Mouse (Mus musculus): ENCODE results near the gene Klhl1.

Gene Klhl1

DNA sequence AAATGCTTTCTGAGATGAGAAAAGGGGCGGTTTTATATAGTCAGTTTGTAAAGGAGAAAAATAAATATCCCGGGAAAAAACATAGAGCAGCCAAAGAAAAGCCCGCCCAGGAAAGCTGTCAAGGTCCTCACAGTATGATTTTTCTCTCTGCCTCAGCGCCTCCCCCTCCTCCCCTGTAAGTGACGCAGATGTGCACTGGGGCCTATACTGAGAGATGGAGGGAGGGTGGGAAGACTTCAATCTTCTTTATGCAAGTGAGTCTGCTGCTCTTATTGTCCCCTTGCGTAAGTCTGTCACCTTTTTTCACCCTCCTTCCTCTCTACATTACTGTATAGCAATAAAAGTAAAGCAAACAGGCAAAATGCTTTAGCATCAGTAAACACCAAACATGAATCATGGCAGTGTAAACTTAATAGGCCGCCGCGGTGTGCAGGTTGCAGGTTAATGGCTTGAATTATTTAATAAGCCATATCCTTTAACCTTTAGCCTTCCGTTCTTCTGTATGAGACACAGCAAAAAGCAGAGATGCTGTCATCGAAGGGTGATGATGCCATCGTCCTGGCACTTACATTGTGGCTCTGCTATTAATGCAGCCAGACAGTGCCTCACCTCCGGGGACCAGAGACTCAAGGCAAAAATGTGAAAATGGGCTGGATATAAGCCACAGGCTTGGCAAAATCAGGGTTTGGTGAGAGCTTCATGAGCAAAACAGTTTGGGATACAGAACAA is at the start of gene Klhl1:
Klhl1 (minus strand) TSS at position 149 of the 729 bp plus-strand sequence.
- no peak for DNase-seq

DNA sequence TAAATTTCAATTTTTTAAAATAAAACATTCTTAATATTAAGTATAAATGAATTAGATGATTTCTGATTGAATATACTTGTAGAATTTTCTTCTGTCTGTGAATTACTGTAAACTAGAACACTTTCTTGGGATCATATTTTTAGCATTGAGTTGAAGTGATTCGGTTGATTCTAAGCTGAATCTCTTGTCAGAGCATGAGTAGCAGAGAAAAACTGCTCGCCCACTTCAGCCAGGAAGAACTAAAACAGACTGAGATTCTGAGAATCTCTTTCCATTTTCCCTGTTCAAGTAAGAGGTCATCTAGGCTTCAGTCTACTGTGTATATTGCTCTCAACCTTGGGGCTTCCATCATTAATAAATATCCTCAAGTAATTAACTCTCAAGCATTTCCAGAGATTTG is 34.8 kb upstream of the Klhl1 start:
- DNase-seq: no peak

DNA sequence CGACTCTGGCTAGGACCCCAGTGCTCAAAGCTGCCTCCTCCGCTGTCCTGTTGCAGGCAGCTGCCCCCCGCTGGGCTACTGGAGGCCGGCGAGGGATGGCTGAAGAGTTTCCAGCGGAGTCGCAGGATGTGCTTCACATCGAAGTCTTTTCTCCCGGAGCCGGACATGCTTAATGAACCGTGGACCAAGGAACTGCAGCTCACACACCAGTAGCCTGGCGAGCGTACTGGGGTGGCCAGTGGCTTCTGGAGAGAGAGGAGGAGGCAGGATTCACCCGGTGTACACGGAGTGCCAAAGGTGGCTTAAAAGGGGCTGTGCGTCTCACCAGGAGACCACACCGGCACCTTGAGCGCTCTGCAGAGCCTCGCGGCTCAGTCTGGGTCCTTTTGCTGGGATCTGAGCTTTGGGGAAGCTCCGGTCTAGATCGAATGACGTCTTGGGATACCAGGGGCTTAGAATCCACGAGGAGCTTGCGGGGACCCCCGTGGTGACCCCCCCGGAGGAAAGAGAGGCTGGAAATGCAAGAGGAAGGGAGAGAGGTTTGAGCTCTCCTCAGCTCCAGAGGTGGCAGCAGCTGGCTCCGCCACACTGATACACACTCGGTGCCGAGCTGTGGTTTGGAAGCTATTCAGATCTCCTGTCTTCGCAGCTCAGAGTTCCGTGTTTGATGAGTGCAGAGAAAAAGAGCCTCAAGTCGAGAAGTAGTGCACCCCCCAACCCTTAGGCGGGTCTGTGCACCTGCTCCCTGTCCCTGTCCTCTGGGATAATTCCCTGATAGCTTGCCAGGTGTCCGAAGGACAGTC is 550 bp downstream of the Klhl1 start:
- peak in 1 of 2 experiments; percentile 16 for DNase-seq

DNA sequence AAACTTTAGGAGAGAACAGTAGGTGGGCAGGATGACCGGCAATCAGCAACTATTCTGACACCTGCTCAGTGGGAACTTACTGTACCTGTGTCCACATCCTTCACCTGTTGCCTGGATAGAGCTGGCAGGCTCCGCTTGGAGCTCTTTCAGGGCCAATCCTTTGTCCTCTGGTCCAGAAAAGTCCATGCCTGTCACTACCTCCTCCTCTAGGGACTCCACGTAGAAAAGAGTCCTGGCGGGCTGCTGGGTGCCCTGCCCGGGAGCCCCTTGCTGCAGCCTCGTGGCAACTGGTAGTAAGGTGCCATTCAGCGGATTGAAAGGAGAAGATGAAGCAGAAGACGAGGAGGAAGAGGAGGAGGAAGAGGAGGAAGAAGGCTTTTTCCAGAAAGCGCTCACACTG is 1.2 kb downstream of the Klhl1 start:
- DNase-seq: no peak

DNA sequence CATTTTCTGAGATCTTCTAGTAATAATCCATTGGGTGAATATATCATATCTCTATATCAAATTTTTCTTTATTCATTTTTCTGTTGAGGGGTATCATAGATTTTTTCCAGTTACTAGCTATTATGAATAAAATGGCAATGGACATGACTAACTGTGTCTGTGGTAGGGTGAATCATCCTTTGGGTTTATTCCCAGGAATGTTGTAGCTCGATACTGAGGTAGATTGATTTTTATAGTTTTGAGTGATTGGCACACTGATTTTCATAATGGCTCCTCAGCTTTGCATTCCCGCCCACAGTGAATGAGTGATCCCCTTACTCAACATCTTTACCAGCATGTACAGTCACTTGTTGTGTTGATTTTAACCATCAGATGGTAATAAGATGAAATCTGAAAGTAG is 19.0 kb downstream of the Klhl1 start:
- no peak for DNase-seq

DNA sequence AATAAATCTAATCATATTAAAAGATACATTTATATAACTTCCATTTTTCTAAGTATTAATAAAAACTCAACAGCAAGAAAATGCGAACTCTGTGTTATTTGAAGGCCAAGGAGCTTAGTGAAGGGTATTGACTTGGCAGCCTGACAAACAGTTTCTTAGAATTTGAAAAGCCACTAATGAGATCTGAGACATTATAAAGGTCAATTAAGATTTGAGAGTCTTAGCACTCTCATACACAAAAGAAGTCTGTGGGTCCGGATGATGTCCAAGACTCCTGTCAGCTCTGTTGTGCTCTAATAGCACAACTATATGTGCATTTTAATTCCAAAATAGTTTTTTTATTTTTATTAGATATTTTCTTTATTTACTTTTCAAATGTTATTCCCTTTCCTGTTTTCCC is 47.1 kb downstream of the Klhl1 start:
- DNase-seq: no peak

DNA sequence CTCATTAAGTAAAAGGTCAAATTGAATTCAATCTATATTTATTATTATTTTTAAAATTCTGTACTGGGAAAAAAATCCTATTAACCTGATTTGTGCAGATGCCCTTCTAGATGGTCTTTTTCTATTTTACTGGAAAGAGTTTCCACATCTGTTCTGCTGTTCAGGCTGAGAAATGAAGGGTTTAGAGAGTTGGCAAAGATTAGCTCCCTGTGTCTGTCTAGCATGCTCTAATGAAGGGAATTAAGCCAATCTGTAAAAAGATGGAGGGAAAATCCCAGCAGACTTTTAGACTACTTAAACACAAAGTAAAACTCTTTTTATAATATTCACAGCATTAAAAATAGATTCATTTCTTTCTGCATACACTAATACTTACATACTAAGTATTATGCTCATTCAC is 47.6 kb downstream of the Klhl1 start:
- DNase-seq: no peak

DNA sequence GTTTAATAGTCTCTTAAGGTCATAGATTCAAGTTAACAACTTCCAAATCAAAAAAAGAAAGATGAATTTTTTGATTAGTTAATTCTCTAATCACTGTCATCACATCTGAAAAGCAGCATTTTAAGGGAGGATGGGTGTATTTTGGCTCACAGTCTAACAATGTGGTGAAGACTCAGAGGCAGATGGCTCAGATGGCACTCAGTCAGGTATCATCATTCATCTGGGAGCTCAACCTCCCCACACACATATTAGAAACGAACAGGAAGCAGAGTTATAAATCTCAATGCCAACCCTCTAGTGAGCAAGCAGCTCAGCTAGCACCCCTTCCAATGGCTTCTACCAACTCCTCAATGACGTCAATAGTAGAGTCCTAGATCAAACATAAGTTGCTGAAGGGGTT is 57.1 kb downstream of the Klhl1 start:
- no peak for DNase-seq

DNA sequence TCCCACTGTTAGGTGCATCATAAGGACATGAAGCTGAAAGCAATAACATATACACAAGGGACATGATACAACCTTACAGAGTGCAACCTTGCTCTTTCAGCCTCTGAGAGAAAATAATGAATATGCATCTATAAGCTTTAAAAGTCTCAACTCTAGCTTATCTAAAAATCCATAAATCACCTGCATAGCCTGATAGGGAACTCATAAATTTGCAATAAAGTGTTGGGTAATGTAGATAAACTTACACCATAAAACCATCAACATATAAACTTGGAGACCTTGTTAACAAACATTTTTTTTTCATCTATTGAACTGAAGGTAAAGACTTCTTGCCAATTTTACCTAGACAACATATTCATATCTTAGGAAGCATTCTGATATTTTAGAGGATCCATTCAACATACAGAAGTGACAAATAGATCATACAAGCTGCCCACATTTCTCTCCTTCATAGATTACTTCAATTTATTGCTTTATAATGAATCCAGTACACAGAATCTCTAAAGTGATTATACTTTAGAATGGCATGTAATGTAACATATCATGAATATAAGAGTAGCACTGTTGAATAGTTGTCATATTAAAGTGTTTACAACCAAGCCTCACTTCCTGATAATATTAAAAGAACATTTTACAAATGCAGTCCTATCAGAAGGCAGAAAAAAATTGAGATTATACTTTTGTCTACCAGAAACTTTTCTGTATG is 126.7 kb downstream of the Klhl1 start:
- no peak for DNase-seq

DNA sequence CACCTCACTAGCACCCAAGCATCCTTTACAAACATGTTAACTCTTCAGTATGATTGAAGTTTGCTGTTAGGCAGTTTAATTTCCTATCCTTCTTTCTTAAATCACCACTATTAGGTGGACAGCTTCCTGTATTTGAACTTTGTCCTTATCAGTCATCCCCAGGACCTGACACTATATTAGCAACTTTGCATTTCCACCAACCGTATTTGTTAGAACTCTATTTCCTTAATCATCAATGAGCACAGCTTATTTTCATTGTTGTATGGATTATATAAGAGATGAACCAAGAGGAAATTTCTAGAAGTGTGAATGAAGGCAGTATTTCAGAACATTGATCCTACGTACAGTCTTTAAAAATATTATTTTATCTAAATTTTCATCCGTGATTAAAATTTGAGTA is 156.2 kb downstream of the Klhl1 start:
- no peak for DNase-seq

DNA sequence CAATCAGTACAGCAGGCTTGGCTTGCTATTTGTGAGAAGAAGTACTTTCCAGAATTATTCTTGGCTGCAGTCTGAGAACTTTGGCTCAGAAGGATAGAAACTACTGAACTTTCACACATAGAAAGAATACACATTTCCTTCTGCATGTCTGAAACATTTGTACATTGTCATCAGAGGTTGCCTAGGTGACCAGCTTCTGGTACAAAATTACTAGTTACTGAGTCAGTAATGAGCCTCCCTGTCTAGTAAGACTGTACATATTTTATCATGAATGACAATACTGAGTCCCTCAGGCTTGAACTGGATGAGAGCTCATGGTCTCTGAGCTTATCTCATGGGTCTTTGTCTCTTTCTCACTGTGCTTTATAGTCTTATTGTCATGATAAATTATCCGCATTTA is 170.7 kb downstream of the Klhl1 start:
- no peak for DNase-seq

DNA sequence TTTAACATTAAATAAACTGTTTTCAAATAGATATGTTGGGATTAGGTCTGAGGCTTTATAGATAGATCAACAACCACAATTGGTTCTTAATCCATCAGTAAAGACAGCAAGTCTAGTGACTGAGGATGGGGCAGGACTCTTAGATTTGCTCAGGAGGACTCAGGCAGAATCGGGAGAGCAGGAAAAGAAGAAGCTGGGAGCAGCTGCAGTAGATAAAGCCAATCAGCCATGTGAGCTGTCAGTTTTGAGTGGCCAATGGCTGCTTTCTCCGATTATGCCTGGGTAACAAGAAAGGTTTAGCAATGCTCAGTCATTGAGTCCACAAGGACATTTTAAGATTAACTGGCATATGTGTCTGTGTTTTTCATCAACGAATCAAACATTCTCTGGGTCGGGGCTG is 187.8 kb downstream of the Klhl1 start:
- no peak for DNase-seq

DNA sequence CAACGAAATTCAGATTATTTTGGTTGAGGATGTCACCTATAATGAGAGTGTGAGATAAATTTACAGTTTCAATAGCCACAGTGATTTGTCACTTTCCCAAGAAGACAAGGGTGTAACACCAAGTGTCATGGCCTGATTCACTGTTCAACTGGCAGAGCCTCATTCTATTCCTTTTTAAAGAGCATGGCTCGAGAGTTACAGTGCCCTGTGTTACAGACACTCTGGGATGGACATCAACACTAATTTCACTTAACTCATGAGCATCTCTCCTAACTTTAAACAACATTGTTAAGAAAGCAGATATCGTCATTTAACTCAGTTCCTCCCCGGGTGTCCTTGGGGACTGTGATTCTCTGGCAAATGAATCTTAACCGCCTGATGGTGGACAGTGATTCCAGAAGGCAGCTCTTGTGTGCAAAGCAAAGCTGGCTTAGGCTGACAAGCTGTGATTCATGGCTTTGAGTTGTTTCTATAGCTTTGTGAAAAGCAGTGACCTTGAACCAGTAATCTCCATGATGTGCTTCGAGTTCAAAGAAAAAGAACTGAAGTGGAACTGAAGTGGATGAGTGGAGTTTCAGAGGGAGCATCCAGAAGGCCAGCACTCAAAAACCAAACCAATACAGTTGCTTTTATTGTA is 301.0 kb downstream of the Klhl1 start:
- DNase-seq: no peak

DNA sequence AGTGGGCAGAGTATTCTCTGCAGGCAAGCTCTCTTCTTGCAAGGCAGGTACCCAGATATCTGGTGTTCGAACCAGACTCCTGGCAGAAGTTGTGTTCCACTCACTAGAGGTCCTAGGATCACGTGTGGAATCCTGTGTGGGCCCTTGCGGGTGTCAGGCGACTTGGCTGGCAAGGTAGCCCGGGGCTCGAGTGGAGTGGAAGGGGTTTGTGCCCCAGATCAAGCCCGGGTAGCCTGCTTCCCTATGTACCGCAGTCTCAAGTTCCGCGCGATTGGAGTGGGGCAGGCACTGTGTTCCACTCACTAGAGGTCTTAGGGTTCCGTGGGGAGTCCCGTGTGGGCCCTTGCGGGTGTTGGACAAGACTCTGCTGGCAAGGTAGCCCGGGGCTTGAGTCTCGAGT is 324.1 kb downstream of the Klhl1 start:
- peak in 1 of 2 experiments; percentile 27 for DNase-seq

DNA sequence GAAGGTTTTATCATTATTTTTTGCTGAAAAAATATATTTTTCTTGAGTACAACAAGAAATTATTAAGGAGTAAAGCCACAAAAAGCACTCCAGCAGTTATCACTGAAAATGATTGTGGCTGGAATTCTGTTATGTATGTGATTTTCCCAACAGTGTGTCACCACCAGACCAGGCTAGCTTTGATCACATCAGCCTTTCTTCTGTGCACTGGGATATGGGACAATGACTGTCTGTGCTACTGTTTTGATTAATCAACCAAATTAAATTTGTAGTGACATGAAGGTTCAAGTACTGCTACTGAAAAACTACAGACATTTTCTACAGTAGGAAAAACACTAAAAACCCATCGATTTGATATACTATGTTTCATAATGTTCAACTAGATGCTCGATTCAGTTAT is 344.4 kb downstream of the Klhl1 start:
- no peak for DNase-seq

DNA sequence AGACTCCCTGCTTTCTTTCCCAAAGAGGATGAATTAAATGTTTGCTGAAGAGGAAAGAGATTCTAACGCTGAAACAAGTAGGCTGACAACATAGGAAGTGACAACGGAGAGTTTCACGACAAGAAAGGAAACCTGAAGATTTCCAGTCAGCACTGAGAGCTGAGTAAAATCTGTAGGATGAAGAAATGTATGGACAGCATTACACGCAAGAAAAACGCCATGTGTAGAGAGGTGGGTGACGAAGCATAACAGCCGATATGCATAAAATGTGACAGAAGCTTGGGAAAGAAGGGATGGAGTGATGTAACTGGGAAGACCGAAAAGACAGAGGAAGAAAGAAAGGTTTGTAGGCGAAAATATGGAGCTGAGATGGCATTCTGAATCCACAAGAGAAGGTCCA is 375.8 kb downstream of the Klhl1 start:
- no peak for DNase-seq

DNA sequence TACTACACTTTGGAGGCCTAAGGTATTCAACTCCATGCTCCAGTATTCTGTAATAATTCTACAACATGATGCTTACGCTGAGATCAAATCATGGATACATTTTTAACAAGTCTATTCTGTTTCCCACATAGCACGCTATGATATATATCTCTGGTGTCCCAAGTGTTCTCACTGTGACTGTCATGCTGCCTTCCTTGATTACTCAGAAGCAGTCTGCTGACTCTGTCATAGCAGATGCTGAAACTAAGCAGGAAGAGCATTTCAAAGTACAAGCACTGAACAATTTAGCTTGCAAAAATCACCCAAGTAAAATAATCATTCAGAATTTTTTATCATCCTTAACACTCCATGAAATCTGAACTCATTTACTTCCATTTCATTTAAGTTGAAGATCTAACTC is 378.7 kb downstream of the Klhl1 start:
- no peak for DNase-seq

DNA sequence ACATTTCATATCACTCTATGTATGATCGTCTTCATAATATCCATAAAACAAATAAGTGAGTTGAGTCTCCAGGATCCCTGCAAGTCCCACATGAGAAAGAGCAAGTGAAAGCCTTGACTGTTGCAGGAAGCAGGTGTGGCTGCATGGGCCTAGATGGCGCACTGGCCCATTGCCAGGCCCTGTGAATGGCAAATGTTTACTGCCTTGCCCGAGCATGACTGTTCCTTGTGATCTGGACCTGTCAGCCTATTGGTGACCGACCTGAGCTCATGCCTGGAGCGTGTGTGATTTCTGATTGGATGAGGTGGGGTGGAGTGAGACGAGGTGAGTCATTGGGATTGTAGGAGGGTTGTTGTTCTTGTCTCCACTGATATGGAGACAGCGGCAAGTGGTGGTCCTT is 411.5 kb downstream of the Klhl1 start:
- no peak for DNase-seq

DNA sequence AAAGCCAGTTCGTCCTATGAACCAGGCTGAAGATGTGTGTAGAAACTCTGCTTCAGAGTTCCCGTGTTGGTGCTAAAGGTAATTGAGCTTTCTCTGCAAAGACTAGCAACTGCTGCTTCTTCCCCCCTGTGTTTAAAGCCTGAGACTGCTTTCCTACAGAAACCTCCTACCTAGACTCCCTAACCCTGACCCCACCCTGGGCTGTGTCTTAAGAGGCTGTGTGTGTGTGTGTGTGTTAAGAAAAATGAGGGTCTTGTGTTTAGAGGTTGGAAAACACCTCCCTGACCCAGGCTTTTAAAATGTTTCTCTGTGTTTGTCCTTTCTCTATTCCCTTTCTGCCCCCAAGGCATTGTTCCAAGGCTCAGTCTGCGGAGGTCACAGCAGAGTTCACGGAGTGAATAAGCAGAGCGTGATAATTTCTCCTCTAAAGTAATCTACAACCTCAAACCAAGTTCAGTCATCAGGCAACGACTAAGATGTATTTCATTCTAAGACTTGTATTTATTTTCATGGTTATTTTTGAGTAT is 437.2 kb downstream of the Klhl1 start:
- no peak for DNase-seq

DNA sequence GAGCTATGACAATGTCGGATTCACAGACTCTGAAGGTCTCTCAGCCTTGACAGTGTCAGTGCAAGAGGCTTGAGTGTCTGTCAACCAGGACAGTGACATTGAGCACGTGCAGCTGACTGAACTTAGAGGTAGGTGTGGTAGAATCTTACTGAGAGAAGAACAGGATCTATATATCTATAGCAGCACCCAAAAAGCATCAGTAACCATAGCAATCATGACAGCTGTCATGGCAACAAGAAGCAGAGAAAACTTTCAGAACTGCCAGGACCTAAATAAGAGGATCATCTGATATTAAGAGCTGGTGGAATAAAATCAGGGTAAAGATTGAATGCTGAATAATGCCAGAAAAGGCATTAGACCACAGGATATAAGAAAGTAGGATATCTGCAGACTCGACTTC is 453.0 kb downstream of the Klhl1 start:
- no peak for DNase-seq
